Mouse (Mus musculus) cerebellum, adult 18-20 months (tissue): ENCODE data around the gene Mylk.

Experiments
- DNase-seq, 2 experiments: peaks; one replicate each; pipeline ENCODE4 v3.0.0; 2021

Mylk gene

DNA sequence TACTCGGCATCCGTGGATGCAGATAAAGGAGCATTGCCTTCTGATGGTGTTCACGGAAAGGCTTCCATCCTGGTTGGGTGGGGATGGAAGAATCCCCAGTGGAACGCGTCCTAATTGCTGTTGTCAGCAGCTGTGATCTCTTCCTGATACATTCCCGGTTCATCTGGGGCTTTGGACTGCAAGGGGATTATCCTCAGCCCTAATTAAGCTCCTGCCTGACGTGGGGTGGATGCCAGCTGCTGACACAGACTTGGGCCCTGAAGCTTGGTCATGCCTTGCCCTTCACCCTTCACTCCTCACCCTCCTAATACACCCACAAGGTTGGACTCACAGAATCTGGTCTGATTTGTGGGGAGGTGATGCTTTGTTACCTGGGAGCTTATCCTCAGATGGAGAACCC, 109.1 kb downstream of the Mylk start:
- no peak for DNase-seq

DNA sequence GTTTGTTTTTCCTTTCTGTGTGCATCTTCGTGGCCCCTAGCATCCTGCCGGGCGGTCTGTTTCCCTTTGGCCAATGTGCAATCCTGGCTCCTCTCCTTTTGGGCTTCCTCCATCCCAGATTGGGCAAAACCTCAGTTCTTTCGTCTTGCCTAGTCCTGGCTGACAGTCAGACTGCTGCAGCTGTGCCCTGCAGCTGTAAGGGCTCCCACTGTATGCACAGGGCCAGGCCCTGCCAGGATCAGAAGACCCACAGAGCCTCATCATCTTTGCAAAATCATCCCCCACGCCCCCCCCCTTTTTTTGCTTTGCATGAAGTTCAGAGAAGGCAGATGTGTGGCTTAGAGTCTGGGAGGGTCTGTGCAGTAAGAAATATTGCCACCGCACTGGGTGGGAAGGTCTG, 110.1 kb downstream of the Mylk start:
- no peak for DNase-seq

DNA sequence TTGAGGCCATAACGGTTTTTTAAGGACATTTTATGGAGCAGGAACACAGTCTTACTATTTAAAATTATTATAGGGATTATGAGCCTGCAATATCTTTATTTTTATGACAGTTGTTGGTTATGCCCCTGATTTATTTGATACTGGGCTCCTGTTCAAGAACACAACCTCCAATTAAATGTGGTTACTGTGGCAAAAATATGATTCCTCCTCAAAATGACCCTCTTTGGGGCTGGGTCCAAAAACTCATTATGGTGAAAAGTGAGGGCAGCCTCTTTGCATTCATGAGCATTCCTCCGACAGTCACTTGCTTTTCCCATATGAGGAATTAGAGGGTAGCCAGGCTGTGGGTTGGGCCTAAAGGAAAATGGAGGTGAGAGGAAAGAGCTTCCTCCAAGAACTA, 110.7 kb downstream of the Mylk start:
- no peak for DNase-seq

DNA sequence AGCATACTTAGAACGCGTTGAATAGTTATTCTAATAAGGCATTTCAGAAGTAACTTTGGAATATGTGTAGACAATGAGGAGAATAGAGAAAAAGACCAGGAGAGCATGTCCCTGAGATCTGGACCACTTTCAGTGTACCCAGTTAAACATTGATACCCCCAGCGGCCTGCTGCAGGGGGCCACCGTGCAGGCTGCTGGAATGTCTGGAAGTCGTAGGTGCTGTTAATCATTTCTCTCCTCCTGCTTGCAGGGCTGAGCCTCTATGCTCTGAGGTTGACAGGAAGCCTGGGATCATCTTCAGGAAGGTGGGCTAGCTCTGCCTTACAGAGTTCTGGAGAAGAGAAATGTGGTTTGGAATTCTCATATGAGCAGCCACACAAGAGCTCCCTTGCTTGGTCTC, 112.6 kb downstream of the Mylk start:
- no peak for DNase-seq

DNA sequence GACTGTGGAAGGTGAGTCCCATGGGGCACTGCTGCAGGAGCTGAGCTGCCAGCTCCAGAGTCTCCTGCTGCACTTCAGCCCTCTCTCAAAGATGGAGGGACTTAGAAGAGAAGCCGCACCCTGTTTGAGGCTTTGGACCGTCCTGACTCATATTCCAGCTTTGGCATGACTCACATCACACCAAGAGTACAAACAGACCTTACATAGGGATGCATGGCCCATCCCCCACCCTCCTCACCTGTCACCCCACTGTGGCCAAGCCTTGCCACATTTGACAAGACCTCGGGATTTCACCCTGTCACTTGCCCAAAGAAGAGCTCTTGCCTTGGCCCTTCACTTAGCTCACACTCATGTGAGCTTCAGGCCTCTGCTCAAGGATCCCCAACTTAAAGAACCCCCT, 115.8 kb downstream of the Mylk start:
- DNase-seq, result no peak

DNA sequence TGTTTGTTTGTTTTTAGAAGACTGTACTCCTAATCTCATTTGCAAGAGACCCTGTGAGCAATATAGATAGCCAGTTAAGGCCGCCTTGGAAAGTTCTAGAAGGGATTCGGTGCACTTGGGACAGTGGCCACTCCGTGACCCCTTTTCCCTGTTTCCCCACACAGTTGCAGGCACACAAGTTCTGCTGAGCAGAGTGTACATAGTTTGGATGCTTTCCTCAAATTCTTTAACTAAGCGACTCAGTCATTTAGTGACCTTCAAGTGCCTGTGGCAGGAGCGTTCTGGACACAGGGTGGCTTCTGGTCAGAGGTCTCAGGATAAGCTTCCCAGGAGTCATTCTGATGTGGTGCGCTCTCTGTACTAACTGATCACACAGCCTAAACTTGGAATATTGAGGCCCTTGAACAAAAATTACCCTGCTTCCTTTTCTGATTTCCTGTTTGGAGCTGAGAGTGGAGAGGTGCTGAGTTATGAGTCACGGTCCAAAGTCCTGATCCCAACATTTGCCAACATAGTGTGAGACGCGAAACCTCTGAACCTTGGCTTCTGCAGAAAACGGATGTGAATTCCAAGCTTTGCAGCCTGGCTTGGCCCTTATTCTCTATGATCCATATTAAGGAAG, 116.8 kb downstream of the Mylk start:
- no peak for DNase-seq

DNA sequence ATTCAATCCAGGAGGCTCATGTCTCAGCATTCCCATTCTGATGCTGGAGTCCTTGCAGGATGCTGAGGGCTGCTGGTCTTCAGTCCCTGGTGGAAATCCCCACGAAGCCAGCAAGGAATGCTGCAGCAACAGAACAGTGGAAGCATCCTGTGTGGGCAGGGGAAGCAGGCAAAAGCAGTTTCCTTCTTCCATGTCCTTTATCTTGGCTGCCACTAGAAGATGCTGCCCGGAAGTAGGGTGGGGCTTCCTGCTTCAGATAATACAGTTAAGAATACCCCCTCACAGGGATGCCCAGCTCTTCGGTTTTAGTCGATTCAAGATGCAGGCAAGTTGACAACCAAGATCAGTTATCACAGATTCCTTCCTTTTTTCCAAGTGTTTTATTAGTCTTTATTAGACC, 120.4 kb downstream of the Mylk start:
- no peak for DNase-seq

DNA sequence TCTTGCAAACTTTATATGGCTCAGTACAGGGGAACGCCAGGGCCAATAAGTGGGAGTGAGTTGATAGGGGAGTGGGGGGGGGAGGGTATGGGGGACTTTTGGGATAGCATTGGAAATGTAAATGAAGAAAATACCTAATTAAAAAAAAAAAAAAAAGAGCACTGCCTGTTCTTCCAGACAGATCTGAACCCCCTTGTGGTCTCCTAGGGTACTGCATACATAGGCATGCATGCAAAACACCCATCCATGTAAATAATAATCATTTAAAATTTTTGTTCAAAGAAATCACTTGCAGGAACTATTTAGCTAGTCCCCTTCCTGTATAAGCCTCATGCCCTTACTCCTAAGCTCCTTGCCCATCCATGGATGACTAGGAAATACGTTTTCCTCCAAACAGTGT, 122.2 kb downstream of the Mylk start:
- no peak for DNase-seq

DNA sequence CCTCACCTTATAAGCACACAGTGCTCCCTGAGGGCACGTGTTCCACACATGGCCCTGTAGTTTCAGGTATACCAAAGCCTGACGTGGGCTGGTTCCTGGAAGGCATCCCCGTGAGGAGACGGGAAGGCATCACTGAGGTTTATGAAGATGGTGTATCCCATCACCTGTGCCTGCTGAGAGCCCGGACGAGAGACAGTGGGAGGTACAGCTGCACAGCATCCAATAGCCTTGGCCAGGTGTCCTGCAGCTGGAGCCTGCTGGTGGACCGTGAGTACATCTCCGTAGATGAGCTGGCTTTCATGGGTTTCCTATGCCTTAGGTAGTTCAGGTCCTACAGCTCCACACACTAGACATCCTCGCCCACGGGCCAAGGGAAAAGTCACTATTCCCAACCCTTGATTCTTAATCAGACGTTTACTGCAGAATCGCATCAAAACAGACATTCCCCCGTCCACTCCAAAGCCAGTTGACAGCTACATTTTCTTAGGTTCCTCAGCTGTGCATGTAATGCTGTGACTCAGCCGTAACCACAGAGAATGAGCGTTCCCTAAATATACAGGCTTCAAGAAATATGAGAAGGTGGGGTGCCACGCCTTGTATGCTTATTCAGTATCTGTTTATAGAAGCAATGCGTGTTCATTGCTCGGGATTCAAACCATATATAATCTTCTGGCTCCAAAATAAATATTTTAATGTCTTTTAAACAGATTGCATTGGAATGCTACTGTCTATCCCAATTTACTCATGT, 135.2 kb downstream of the Mylk start:
- no peak for DNase-seq

DNA sequence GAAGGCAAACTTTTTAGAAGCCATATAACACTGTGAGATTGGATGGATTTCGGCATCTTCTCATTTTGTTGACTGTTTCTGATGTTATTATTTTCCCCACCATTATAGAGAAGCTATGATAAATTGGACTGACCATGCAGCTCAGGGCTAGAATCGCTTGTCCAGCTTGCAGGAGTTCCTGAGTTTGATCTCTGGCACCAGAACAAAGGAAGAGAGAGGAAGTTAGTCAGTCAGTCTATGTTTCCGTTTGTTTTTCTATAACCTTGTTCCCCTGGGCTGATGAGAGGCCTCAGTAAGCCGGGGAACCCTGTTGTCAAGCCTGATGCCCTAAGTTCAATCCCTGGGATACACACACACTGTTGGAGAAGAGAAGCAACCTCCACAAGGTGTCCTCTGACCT, 135.8 kb downstream of the Mylk start:
- DNase-seq, result no peak

DNA sequence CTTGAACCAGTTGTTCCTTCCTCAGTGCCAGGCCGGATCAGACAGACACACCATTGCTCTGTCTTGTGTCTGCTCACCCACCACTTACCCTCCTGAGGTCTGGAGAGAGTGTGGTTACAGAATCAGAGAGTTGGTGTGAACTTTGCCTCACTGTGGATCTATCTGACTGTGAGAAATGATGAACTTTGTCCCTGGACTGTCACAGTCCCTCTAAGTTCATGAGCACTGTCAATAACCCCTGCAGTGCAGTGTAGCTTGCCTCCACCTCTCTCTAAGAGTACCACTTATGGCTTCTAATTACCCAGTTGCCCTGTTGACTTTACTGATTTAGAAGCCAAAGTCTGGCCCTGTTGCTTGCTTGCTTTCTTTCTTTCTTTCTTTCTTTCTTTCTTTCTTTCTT, 142.0 kb downstream of the Mylk start:
- no peak for DNase-seq

DNA sequence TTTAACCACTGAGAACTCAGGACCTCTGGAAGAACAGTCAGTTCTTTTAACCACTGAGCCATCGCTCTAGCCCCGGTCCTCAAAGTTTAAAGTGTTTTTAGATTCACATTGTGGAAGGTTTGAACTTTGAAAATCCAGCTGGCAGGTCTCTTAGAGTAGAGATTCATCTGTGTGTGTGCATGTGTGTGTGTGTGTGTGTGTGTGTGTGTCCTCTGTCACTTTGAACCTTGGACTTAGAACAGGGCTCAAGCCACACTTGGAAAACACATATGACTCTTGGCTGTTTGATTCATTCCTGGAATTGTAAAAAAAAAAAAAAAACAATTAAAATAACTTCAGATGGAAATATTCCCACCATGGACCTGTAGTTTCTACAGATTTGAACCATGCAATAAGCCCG, 149.0 kb downstream of the Mylk start:
- no peak for DNase-seq

DNA sequence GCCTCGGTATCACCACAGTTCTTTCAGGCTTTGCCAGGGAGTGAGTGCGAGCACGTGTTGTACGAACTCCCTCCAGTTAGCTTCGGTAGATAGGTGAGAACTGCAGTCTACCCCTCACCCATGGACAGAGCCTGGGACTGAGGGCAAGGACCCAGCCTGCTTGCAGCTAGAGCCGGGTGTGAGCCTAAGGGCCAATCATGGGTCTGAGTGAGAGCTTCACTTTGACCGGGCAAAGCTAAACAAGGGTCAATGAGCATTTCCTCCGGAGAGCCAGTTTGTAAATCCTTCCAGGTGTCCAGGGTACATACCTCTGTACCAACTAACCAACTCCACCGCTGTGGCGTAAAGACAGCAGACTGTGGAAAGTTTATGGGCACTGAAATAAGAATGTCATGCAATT, 150.9 kb downstream of the Mylk start:
- no peak for DNase-seq

DNA sequence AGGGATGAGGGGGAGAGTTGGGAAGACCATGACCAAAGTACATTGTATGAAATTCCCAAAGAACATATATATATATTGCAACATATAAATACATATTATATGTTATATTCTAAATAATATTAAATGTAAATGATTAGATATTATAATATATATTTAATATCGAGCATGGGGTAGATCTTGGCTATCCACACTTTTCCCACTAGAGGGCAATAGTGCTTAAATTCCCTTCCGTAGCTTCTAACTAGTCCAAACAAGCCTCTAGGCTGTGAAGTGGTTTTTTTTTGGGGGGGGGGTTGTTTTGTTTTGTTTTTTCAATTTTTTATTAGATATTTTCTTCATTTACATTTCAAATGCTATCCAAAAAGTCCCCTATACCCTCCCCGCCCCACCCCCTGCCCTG, 152.0 kb downstream of the Mylk start:
- no peak for DNase-seq

DNA sequence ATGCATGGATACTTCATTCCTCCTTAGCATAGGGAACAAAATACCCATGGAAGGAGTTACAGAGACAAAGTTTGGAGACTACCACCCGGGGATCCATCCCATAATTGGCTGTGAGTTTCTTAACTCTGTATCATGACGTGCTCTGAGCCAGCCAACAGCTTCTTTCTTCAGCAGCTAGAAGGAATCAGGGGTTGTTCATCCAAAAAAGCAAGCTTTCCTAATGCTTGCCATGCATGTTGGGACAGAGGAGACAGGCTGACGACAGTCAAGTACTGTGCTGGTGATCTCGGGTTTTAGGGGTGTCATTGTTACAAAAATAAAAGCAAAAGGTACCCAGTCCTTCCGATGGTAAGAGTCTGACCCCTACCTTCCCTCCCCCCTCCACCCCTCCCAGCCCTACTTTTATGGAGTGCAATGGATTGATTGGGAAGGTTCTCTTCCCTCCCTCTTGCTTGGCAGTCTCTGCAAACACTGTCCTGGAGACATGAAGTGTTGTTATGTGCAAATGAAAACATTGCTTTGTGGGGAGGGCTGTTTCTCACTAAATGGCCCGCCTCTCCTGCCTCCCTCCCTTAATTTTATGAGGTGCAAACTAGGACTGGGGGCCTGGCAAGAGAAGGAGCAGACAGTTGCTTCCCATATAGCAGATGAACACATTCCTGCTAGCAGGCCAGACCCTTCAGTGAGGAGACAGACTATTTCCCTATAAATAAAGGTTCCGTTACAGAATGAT, 153.2 kb downstream of the Mylk start:
- DNase-seq, result no peak

DNA sequence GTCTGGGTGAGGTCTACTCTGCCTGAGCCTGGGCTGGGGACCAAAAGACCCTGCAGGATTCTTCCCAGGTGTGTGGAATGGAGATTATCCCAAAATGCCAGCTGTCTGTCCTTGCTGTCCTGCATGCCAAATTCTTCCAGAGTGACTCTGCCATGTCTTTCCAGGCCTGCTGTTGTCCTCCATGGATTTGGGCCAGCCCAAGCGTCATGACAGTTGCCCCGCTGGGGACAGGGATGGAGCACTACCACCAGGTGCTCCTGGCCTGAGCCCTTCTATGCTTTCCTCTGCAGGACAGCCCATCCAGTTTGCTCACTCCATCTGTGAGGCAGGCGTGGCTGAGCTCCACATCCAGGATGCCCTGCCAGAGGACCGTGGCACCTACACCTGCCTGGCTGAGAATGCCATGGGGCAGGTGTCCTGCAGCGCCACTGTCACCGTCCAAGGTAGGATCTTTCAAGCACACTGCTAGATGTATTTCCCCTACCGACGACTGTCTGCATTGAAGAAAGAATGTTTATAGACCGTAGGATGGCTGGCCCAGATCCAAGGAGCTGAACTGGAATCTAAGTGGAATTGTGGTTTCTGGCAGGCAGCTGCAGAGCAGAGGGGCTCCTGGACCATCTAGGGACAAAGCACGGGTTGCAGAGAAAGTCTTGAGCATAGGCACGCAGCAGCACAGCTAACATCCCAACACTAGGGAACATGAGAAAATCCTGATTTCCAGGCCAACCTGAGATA, 154.2 kb downstream of the Mylk start:
- DNase-seq, result no peak

DNA sequence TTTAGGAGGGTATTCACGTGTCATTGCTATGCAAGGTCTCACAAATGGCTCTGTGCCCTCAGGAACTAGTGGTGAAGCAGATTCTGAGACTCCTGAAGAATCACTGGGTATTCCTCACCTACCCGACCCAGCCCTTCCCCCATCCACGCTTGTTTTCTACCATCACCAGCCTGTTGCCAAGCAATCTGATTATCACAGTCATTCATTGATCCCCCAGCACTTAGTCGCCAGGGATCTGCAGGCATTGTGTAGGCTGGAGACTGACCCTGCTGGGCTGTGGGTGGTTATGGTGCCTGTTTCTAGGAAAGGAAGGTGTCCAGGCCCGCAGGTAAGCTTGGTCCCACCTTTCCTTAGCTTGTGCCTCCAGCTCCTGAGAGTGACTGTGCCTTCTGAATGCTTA, 155.0 kb downstream of the Mylk start:
- DNase-seq, result no peak

DNA sequence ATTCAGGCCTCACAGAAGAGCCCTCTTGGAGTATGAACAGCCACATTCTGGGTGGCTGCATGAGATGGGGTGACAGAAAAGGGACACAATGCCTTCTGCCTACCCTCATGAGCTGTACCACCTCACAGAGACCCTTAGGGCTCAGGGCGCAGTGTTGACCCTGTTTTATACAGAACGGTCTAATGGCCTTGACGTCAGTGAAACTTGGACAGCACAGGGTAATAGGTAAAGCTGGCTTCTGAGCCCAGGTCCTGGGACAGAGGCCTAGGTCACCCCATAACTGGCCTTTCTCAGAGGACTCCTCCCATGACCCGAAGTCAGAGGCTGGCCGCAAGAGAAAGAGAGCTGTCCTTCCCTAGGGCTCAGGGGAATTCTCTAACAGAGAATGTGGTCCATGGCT, 155.5 kb downstream of the Mylk start:
- no peak for DNase-seq

DNA sequence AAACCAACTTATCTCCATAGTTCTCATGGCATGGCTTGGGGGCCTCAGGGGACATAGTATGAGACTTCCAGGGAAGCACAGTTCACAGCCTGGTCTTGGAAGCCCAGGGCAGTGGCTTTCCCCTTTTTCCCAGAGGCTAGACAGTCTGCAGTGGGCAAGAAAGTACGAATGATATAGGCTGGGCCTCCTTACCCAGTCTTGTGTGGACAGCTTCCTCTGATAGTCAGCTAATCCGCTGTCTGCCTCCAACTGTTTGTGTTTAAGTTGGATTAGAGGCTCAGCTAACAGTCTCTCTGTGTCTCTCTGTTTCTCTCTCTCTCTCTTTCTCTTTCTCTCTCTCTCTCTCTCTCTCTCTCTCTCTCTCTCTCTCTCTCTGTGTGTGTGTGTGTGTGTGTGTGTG, 156.0 kb downstream of the Mylk start:
- DNase-seq, result no peak

DNA sequence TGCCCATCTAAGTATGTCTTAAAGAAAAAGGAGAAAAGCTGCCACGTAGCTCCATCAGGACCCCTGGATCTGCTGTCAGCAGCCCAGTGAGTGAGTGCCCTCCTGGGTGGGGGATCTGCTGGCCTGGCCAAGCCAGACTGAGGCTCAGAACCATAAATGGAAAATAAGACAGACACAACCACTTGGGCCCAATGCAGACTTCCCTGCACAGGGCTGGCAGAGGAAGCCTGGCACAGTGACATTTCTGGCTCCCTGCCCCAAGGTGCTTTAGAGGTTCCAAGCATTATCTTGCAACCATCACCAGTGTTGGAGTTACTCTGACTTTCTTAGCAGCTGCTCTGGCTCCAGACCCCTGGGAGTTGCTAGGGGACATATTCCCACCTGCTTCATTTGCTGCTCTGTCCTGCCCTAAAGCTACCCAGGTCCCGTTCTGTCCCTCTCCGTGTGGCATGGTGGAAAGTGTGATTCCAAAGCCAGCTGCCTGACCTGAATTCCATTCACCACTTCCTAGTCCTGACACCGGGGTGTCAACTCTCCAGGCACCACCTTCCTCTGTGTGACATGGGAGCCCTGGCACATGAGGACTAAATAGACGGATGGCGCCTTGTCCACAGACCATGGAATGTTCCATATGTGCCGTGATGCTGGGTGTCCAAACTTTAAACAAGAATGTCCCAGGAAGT, 156.7 kb downstream of the Mylk start:
- DNase-seq, result peak; percentile 8 to 11

DNA sequence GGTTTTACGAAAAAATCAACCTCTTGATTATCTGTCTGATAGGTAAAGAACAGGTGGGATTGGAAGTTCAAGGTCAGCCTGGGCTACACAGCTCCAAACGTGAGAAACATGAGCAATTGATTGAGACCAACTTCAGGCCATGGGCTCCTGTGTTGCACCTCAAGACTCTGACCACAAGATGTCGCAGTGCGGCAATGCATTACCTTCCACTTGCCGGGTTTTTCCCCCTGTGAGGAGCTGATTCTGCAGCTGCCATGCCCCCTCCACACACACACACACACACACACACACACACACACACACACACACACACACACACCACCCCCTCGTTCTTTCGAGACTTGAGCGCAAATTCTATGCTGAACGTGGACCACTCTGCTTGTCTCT, 157.3 kb downstream of the Mylk start:
- DNase-seq, result peak; percentile 47 to 51

DNA sequence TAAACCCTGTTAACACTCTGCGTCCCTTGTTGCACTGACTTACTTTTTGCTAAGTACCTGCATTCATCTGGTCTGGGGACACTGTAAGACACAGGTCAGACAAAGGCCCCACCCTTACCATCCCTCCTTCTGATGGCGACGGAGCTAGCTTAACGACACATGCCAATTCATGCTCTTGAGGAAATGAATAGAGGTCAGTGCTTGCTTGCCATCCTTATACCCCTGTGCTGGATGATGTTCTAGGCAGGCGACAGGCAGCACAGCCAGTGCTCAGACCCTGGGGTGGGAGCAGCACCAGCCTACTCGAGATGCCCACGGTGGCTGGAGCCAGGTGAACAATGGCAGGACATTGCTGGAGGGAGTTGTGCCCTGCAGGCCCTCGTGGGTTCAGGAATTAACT, 157.8 kb downstream of the Mylk start:
- no peak for DNase-seq

DNA sequence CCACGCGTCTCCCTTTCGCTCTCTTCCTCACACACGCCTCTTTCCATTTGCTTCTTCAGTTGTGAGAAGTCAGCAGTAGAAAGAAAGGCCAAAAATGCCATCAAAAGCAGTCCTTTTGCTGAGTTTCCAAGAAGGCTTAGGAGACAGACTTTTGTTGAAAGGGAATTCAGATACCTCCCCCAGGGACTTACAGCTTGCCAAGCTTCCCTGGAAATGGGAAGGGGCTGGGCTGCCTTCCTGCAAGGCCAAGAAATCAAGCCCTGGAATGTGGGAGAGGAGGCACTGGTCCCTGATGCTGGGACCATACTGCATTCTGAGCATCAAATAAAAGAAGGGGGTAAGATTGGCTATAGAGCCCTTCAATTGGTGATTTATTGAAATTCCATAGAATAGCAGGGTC, 159.9 kb downstream of the Mylk start:
- no peak for DNase-seq
